Mouse (Mus musculus): ENCODE results near the gene Olfr1039.
"Not testable (repeated sequence)": the region's sequence is repeated elsewhere in the genome, so short reads cannot be mapped to it uniquely, and the experiment has no call there.

Olfr1039 gene

GRCm38 (mm10) chr2:86135828-86136227, at the start of gene Olfr1039:
Gene Olfr1039, minus strand, starts transcription at chr2:86135928.
- no peak for DNase-seq

GRCm38 (mm10) chr2:86179950-86180349, 44.2 kb upstream of the Olfr1039 start:
- DNase-seq = no peak

- no peak for DNase-seq
These were observed 42.0 kb upstream of the Olfr1039 start, which contains the start of gene Olfr1044 for GRCm38 (mm10) chr2:86177720-86178119. Gene Olfr1044, minus strand, starts transcription at chr2:86177820.

GRCm38 (mm10) chr2:86175422-86175821, 39.7 kb upstream of the Olfr1039 start:
- not testable (repeated sequence) for DNase-seq

GRCm38 (mm10) chr2:86167422-86167821, 31.7 kb upstream of the Olfr1039 start, which contains the start of gene Olfr1043:
Gene Olfr1043, minus strand, starts transcription at chr2:86167522.
- no peak for DNase-seq

- no peak for DNase-seq
These were observed 26.0 kb upstream of the Olfr1039 start, which contains the start of gene Olfr1042 for GRCm38 (mm10) chr2:86161738-86162137. Gene Olfr1042, minus strand, starts transcription at chr2:86161838.

GRCm38 (mm10) chr2:86146632-86147031, 10.9 kb upstream of the Olfr1039 start, which contains the start of gene Olfr1040:
Gene Olfr1040, minus strand, starts transcription at chr2:86146732.
- no peak for DNase-seq

- no peak for DNase-seq
These were observed 48.4 kb downstream of the Olfr1039 start, which contains the start of gene Olfr1037 for GRCm38 (mm10) chr2:86087285-86087684. Gene Olfr1037, minus strand, starts transcription at chr2:86087385.

GRCm38 (mm10) chr2:86080478-86080877, 55.2 kb downstream of the Olfr1039 start:
- not testable (repeated sequence) for DNase-seq

Measured in thymus, postnatal 4 days (tissue).